Mouse (Mus musculus) adrenal gland, postnatal 10 days (tissue): ENCODE measurements around the gene Dapk1. TPM values are rescaled to one million over a fixed set of nuclear protein-coding genes. Genes with fewer than 3 reads are reported as not detected.
A peak's percentile ranks its signal among the peaks of the same experiment; 100 is the strongest.

Experiments used
- DNase-seq: peaks from one replicate; pipeline ENCODE4 v3.0.0; 2021; ENCODE audit warnings: mixed read lengths
- total RNA-seq, 2 experiments: library from RNA; stranded (reverse); gene quantifications; 2 replicates each; pipeline ENCODE4 v1.2.3; 2021

Gene Dapk1
- total RNA-seq, 2 experiments from 2014 or later = 27.8 to 29.7 TPM

GRCm38 (mm10) chr13:60662493-60663177, 60.9 kb downstream of the Dapk1 start:
- no peak for DNase-seq

- DNase-seq = no peak
These were observed 62.3 kb downstream of the Dapk1 start for GRCm38 (mm10) chr13:60664058-60664457.

- DNase-seq = no peak
These were observed 63.1 kb downstream of the Dapk1 start for GRCm38 (mm10) chr13:60664816-60665215.

- no peak for DNase-seq
These were observed 63.7 kb downstream of the Dapk1 start for GRCm38 (mm10) chr13:60665402-60665801.

- DNase-seq = no peak
These were observed 66.3 kb downstream of the Dapk1 start for GRCm38 (mm10) chr13:60668036-60668435.

GRCm38 (mm10) chr13:60670605-60671004, 68.9 kb downstream of the Dapk1 start:
- peak; percentile 32 for DNase-seq

- DNase-seq = no peak
These were observed 69.5 kb downstream of the Dapk1 start for GRCm38 (mm10) chr13:60671235-60671634.

- DNase-seq = no peak
These were observed 70.5 kb downstream of the Dapk1 start for GRCm38 (mm10) chr13:60672287-60672686.

- DNase-seq = no peak
These were observed 71.3 kb downstream of the Dapk1 start for GRCm38 (mm10) chr13:60672882-60673675.

GRCm38 (mm10) chr13:60674301-60674700, 72.6 kb downstream of the Dapk1 start:
- no peak for DNase-seq

- DNase-seq = peak; percentile 32
These were observed 73.2 kb downstream of the Dapk1 start for GRCm38 (mm10) chr13:60674911-60675310.

- DNase-seq = no peak
These were observed 73.7 kb downstream of the Dapk1 start for GRCm38 (mm10) chr13:60675416-60675815.

- DNase-seq = no peak
These were observed 77.2 kb downstream of the Dapk1 start for GRCm38 (mm10) chr13:60678912-60679311.

GRCm38 (mm10) chr13:60682714-60683695, 81.3 kb downstream of the Dapk1 start:
- DNase-seq = peak; percentile 38

- peak; percentile 37 for DNase-seq
These were observed 82.5 kb downstream of the Dapk1 start for GRCm38 (mm10) chr13:60684050-60684760.

- DNase-seq = peak; percentile 46
These were observed 83.1 kb downstream of the Dapk1 start for GRCm38 (mm10) chr13:60684806-60685205.

- peak; percentile 41 for DNase-seq
These were observed 83.5 kb downstream of the Dapk1 start for GRCm38 (mm10) chr13:60685216-60685615.

GRCm38 (mm10) chr13:60686024-60686663, 84.4 kb downstream of the Dapk1 start:
- DNase-seq = no peak

- peak; percentile 72 for DNase-seq
These were observed 85.2 kb downstream of the Dapk1 start for GRCm38 (mm10) chr13:60686967-60687366.

GRCm38 (mm10) chr13:60687462-60687861, 85.7 kb downstream of the Dapk1 start:
- no peak for DNase-seq

- DNase-seq = no peak
These were observed 86.1 kb downstream of the Dapk1 start for GRCm38 (mm10) chr13:60687891-60688290.
